Mouse (Mus musculus) kidney, embryonic 14.5 days (tissue): Measurements from ENCODE around the gene Lrrc4. TPM values are rescaled to one million over a fixed set of nuclear protein-coding genes. Genes with fewer than 3 reads are reported as not detected.
A peak's percentile ranks its signal among the peaks of the same experiment; 100 is the strongest.

Experiments
- ATAC-seq: fragments of 200-750 bp; cut with Nextera tagmentation; 2 replicates; pipeline ENCODE4 v1.8.0; 2017; ENCODE audit warnings: moderate number of reproducible peaks, mild to moderate bottlenecking, moderate TSS enrichment, moderate library complexity; ENCODE audit not compliant: low FRiP score, low TSS enrichment
- H3K27ac ChIP-seq: fragments of 300-500 bp; sonication (generic); 2 replicates; pipeline ENCODE4 v1.5.1; 2014; ENCODE audit warnings: low read depth, mild to moderate bottlenecking, low read length, moderate library complexity, mixed read lengths
- H3K27me3 ChIP-seq: fragments of 300-500 bp; sonication (generic); 2 replicates; pipeline ENCODE4 v1.6.1; 2014; ENCODE audit warnings: mild to moderate bottlenecking, low read length; ENCODE audit not compliant: control insufficient read depth, insufficient read depth
- H3K36me3 ChIP-seq: fragments of 300-500 bp; sonication (generic); 2 replicates; pipeline ENCODE4 v1.6.1; 2014; ENCODE audit warnings: low read length, mixed read lengths; ENCODE audit not compliant: control insufficient read depth, insufficient read depth
- H3K4me1 ChIP-seq: fragments of 300-500 bp; sonication (generic); 2 replicates; pipeline ENCODE4 v1.6.1; 2014; ENCODE audit warnings: low read length, mixed read lengths; ENCODE audit not compliant: control insufficient read depth, insufficient read depth
- H3K4me2 ChIP-seq: fragments of 300-500 bp; sonication (generic); replicated peaks from 2 replicates; pipeline ENCODE4 v1.6.1; 2014; ENCODE audit warnings: low read depth, mild to moderate bottlenecking, low read length
- H3K4me3 ChIP-seq: fragments of 300-500 bp; sonication (generic); 2 replicates; pipeline ENCODE4 v1.5.1; 2014; ENCODE audit warnings: mild to moderate bottlenecking, low read length
- H3K9ac ChIP-seq: fragments of 300-500 bp; sonication (generic); 2 replicates; pipeline ENCODE4 v1.6.1; 2014; ENCODE audit warnings: low read depth, mild to moderate bottlenecking, low read length, moderate library complexity
- H3K9me3 ChIP-seq: fragments of 300-500 bp; sonication (generic); 2 replicates; pipeline ENCODE4 v1.6.1; 2016; ENCODE audit warnings: low read length; ENCODE audit not compliant: control insufficient read depth
- WGBS: fragments of 180-500 bp; shearing (Covaris S2); extraction: QIAGEN DNeasy Blood & Tissue Kit; methylation state at CpG from one replicate; pipeline ENCODE4 v1.1.7; 2014; 5-methylcytosine and 5-hydroxymethylcytosine counted together
- polyA plus RNA-seq: library from polyadenylated mRNA; unstranded; fragments of >200 nt; fragmentation: Nextera tagmentation; extraction: Ambion mirVana; gene quantifications from 2 replicates; pipeline ENCODE4 v1.2.1, GENCODE M21; 2014

Lrrc4 gene
- polyA plus RNA-seq, 1 experiment from 2014 or later: 2.8 TPM

- Histone ChIP-seq H3K27ac (no peak overlapping the region), H3K9me3 (no peaks in the 10 kb centered on the region), H3K27me3 (no peaks in the 10 kb centered on the region), H3K4me3 (no peak overlapping the region), H3K9ac (no peak overlapping the region), H3K4me2 (no peak overlapping the region), H3K4me1 (peaks cover 15% of the 10 kb centered on the region), H3K36me3 (no peaks in the 10 kb centered on the region)
- ATAC-seq: no peak
- WGBS: 84% methylated on average over 2 of the region's 2 CpGs
These were observed 27.5 kb upstream of the Lrrc4 start for GRCm38 (mm10) chr6:28859094-28859493.

- Histone ChIP-seq H3K9me3 (no peaks in the 10 kb centered on the region), H3K36me3 (no peaks in the 10 kb centered on the region), H3K4me3 (no peak overlapping the region), H3K27ac (no peak overlapping the region), H3K4me1 (peaks cover 23% of the 10 kb centered on the region), H3K9ac (no peak overlapping the region), H3K4me2 (no peak overlapping the region), H3K27me3 (no peaks in the 10 kb centered on the region)
- no peak for ATAC-seq
- 73% methylated on average over 2 of the region's 2 CpGs for WGBS
These were observed 25.9 kb upstream of the Lrrc4 start for GRCm38 (mm10) chr6:28857198-28858180.

- Histone ChIP-seq H3K9ac (no peak overlapping the region), H3K27ac (no peak overlapping the region), H3K36me3 (no peaks in the 10 kb centered on the region), H3K4me1 (peaks cover 23% of the 10 kb centered on the region), H3K4me2 (no peak overlapping the region), H3K4me3 (no peak overlapping the region), H3K9me3 (no peaks in the 10 kb centered on the region), H3K27me3 (no peaks in the 10 kb centered on the region)
- ATAC-seq: no peak
- WGBS: 69% methylated on average over 4 of the region's 4 CpGs
These were observed 25.2 kb upstream of the Lrrc4 start for GRCm38 (mm10) chr6:28856789-28857188.

- WGBS: 10% methylated on average over 3 of the region's 3 CpGs
- no peaks in the 10 kb centered on the region for H3K9me3 ChIP-seq
- no peak overlapping the region for H3K4me3 ChIP-seq
- peak; percentile 37; the same call in 1 of the 2 replicates for ATAC-seq
- H3K9ac ChIP-seq: no peak overlapping the region
- H3K4me1 ChIP-seq: peaks cover 23% of the 10 kb centered on the region
- no peaks in the 10 kb centered on the region for H3K36me3 ChIP-seq
- H3K4me2 ChIP-seq: no peak overlapping the region
- H3K27ac ChIP-seq: no peak overlapping the region
- H3K27me3 ChIP-seq: no peaks in the 10 kb centered on the region
These were observed 23.9 kb upstream of the Lrrc4 start for GRCm38 (mm10) chr6:28855442-28855841.

- 16% methylated on average over 8 of the region's 8 CpGs for WGBS
- H3K9me3 ChIP-seq: no peaks in the 10 kb centered on the region
- ATAC-seq: no peak
- no peak overlapping the region for H3K9ac ChIP-seq
- H3K27me3 ChIP-seq: no peaks in the 10 kb centered on the region
- H3K27ac ChIP-seq: no peak overlapping the region
- no peaks in the 10 kb centered on the region for H3K36me3 ChIP-seq
- no peak overlapping the region for H3K4me3 ChIP-seq
- H3K4me2 ChIP-seq: no peak overlapping the region
- H3K4me1 ChIP-seq: peaks cover 23% of the 10 kb centered on the region
These were observed 23.1 kb upstream of the Lrrc4 start for GRCm38 (mm10) chr6:28854598-28854997.

GRCm38 (mm10) chr6:28853654-28854053 lies 22.1 kb upstream of the Lrrc4 start:
- Histone ChIP-seq H3K4me1 (peaks cover 30% of the 10 kb centered on the region), H3K4me3 (no peak overlapping the region), H3K36me3 (no peaks in the 10 kb centered on the region), H3K9me3 (no peaks in the 10 kb centered on the region), H3K9ac (no peak overlapping the region), H3K4me2 (no peak overlapping the region), H3K27me3 (no peaks in the 10 kb centered on the region), H3K27ac (no peak overlapping the region)
- 14% methylated on average over 2 of the region's 2 CpGs for WGBS
- no peak for ATAC-seq

GRCm38 (mm10) chr6:28853164-28853563 lies 21.6 kb upstream of the Lrrc4 start:
- Histone ChIP-seq H3K4me3 (no peak overlapping the region), H3K36me3 (no peaks in the 10 kb centered on the region), H3K9ac (no peak overlapping the region), H3K27me3 (no peaks in the 10 kb centered on the region), H3K9me3 (no peaks in the 10 kb centered on the region), H3K27ac (no peak overlapping the region), H3K4me1 (peaks cover 30% of the 10 kb centered on the region), H3K4me2 (no peak overlapping the region)
- no peak for ATAC-seq
- WGBS: 49% methylated on average over 3 of the region's 3 CpGs

- Histone ChIP-seq H3K9ac (no peak overlapping the region), H3K9me3 (no peaks in the 10 kb centered on the region), H3K4me2 (no peak overlapping the region), H3K27ac (no peak overlapping the region), H3K36me3 (no peaks in the 10 kb centered on the region), H3K4me3 (no peak overlapping the region), H3K4me1 (peaks cover 36% of the 10 kb centered on the region), H3K27me3 (no peaks in the 10 kb centered on the region)
- WGBS: 53% methylated on average over 7 of the region's 7 CpGs
- no peak for ATAC-seq
These were observed 20.8 kb upstream of the Lrrc4 start for GRCm38 (mm10) chr6:28852342-28852741.

- Histone ChIP-seq H3K27me3 (no peaks in the 10 kb centered on the region), H3K4me1 (peaks cover 34% of the 10 kb centered on the region), H3K27ac (no peak overlapping the region), H3K4me3 (no peak overlapping the region), H3K4me2 (no peak overlapping the region), H3K36me3 (no peaks in the 10 kb centered on the region), H3K9ac (no peak overlapping the region), H3K9me3 (no peaks in the 10 kb centered on the region)
- no peak for ATAC-seq
- WGBS: 84% methylated on average over 9 of the region's 9 CpGs
These were observed 18.9 kb upstream of the Lrrc4 start for GRCm38 (mm10) chr6:28850326-28850900.
